Mouse (Mus musculus) MEL (cell line): Measurements from ENCODE around the gene Dph5.

Source experiments
- BHLHE40 ChIP-seq: IDR thresholded peaks from 2 replicates; pipeline ENCODE4 v1.6.1; 2012; ENCODE audit warnings: low read depth, mild to moderate bottlenecking, inconsistent platforms, low read length, improper control_type of control experiment, borderline replicate concordance
- CTCF ChIP-seq, 3 experiments: IDR thresholded peaks in 2 of 3; conservative IDR thresholded peaks in 1 of 3; 2 replicates each; pipeline ENCODE4 v1.5.1; 2011 to 2012; ENCODE audit warnings: low read length in 3 of 3, low read depth in 2 of 3, mild to moderate bottlenecking in 2 of 3, improper control_type of control experiment in 1 of 3, inconsistent platforms in 1 of 3, mixed read lengths in 1 of 3, moderate library complexity in 1 of 3; ENCODE audit not compliant: control insufficient read depth in 1 of 3, insufficient read depth in 1 of 3, poor library complexity in 1 of 3, severe bottlenecking in 1 of 3
- MAX ChIP-seq: IDR thresholded peaks from 2 replicates; pipeline ENCODE4 v1.6.1; 2011; ENCODE audit warnings: low read length, improper control_type of control experiment
- MEF2A ChIP-seq: IDR thresholded peaks from 2 replicates; pipeline ENCODE4 v1.6.1; 2014; ENCODE audit warnings: low read depth, mild to moderate bottlenecking, inconsistent platforms, low read length, improper control_type of control experiment; ENCODE audit not compliant: poor library complexity, insufficient replicate concordance, severe bottlenecking; ENCODE audit errors: extremely low read depth
- MXI1 ChIP-seq: IDR thresholded peaks from 2 replicates; pipeline ENCODE4 v1.6.1; 2011; ENCODE audit warnings: mild to moderate bottlenecking, low read depth, low read length, improper control_type of control experiment
- USF2 ChIP-seq, 2 experiments: IDR thresholded peaks; 2 replicates each; pipeline ENCODE4 v1.6.1; 2011 to 2012; ENCODE audit warnings: improper control_type of control experiment in 2 of 2, low read length in 2 of 2, borderline replicate concordance in 1 of 2, inconsistent platforms in 1 of 2, low read depth in 1 of 2, mild to moderate bottlenecking in 1 of 2; ENCODE audit not compliant: insufficient read depth in 1 of 2
- ZNF384 ChIP-seq: IDR thresholded peaks from 2 replicates; pipeline ENCODE4 v1.6.1; 2012; ENCODE audit warnings: low read depth, mild to moderate bottlenecking, inconsistent platforms, low read length, improper control_type of control experiment

DNA sequence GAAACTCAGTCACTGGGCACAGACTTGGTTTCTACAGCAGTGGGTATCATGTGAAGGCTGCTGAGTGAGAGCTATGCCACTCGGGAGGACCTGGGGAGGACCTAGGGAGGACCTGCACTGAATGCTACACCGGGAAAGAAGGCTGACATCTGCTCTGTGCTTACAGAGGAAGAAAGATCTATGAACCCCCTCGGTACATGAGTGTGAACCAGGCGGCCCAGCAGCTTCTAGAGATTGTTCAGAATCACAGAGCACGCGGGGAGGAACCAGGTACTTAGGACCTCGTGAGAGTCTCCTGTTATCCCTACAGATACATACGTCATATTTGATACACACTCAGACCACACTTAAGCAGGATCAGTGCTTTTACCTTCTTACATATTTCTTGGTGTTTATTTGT, 38.9 kb downstream of the Dph5 start:
- TF ChIP-seq MEF2A, result no peak
- TF ChIP-seq MXI1, result no peak
- no peak for TF ChIP-seq ZNF384
- no peak for TF ChIP-seq MAX
- TF ChIP-seq CTCF (IDR thresholded peaks at IDR 0.05 in 2 of 3, conservative IDR thresholded peaks at IDR 0.05 in 1 of 3; ENCODE audit: control insufficient read depth in 1 of 3, insufficient read depth in 1 of 3, low read depth in 2 of 3, low read length in 3 of 3, poor library complexity in 1 of 3, severe bottlenecking in 1 of 3), result no peak
- no peak for TF ChIP-seq USF2 (IDR thresholded peaks at IDR 0.05; ENCODE audit: borderline replicate concordance in 1 of 2, insufficient read depth in 1 of 2, low read depth in 1 of 2, low read length in 2 of 2)
- TF ChIP-seq BHLHE40, result no peak
